Mouse (Mus musculus): ENCODE data around the gene Galt. TPM values are rescaled to one million over a fixed set of nuclear protein-coding genes. Genes with fewer than 3 reads are reported as not detected.

Gene Galt
- polyA plus RNA-seq, 1 experiment from 2014 or later: 18.4 TPM

DNA sequence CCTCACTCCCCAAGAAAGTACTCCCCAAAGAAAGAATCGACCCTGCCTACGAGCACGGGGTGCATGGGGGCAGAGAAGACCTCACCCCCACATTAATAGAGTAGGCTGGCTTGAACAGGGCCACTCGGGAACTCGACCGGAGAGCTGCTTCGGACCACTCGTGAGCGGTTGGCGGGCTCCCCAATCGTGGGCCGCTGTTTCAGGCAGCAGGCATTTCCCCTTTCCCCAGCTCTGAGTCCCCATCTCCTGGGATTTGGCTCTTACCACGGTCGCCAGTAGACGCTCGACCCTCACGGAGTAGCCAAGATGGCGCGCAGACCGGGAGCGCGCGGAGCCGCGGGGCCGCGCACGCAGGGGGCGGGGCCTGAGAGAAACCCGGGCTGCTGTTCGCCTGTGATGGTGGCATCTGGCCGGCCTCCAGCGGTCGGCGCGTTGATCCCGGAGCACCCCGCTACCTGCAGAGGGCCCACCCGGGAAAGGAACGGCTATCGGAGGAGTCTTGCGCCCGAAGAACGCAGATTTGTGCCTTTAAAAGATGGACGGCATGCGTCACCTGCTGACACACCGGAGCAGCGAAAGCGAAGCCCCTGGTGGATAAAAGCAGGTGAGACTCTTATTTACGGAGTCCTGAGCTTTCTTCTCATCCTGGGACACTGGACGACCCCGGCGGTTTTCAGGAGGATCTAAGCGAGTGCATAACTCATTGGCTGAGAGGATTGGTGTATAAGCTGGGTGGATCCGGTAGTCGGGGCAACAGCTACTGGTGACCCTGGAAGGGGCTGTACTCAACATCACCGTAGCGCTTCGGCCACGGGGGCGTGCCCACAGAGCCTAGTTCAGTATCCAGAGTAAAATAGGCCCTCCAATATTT lies 41.6 kb upstream of the Galt start, which contains the start of gene Rpp25l:
Gene Rpp25l, minus strand, starts transcription at position 338 of the 871 bp plus-strand sequence.
- Histone ChIP-seq H3K4me2 (ENCODE audit: low read depth, low read length, severe bottlenecking) (peak within 1 kb of the TSS; percentile 90), H3K9me3 (ENCODE audit: control insufficient read depth, low read length) (no peaks in the 10 kb centered on the region), H3K27me3 (ENCODE audit: control insufficient read depth, insufficient read depth, low read length) (no peaks in the 10 kb centered on the region), H3K4me3 (ENCODE audit: low read depth, low read length) (peak within 1 kb of the TSS; percentile 80), H3K27ac (ENCODE audit: low read depth, low read length) (0 out of 2 replicates have a peak within 1 kb of the TSS, but pooled peaks have one; percentile 8), H3K9ac (ENCODE audit: low read length) (peak within 1 kb of the TSS; percentile 90), H3K36me3 (ENCODE audit: control insufficient read depth, insufficient read depth, low read length) (peaks cover 3% of the 10 kb centered on the region; the same call in 1 of the 2 replicates), H3K4me1 (replicated peaks; ENCODE audit: control insufficient read depth, insufficient read depth, low read length) (peaks cover 13% of the 10 kb centered on the region)
- WGBS: under 1% methylated on average over 61 of the region's 61 CpGs
- DNase-seq (ENCODE audit: low spot score): peak; percentile 93
- ATAC-seq (replicated peaks; ENCODE audit: low FRiP score): peak; percentile 75

DNA sequence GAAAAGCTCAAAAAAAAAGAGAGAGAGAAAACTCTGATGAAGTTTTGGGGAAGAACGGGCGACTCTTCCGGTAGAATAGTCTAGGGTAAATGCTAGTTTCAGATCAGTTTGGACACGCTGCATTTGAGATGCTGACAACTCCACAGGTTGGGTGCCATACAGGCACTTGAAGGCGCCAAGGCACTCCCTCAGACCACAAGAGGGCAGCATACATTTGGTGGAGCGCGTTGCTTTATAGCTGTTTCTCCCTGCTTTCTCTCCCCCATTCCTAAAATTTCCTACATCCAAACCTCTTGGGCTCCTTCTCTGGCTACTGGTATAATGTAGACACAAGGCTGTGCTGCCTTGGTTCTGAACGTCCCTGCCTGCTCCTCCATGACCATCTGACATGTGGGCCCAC lies 40.8 kb upstream of the Galt start:
- peak; percentile 74 for DNase-seq (ENCODE audit: low spot score)
- no peaks in the 10 kb centered on the region for H3K9me3 ChIP-seq (ENCODE audit: control insufficient read depth, low read length)
- no peak overlapping the region for H3K27ac ChIP-seq (ENCODE audit: low read depth, low read length)
- H3K36me3 ChIP-seq (ENCODE audit: control insufficient read depth, insufficient read depth, low read length): peaks cover 4% of the 10 kb centered on the region; the same call in 1 of the 2 replicates
- no peak overlapping the region for H3K9ac ChIP-seq (ENCODE audit: low read length)
- no peak overlapping the region; the same call in 1 of the 2 replicates for H3K4me2 ChIP-seq (ENCODE audit: low read depth, low read length, severe bottlenecking)
- 16% methylated on average over 8 of the region's 8 CpGs for WGBS
- 0 out of 2 replicates have a peak overlapping the region, but pooled peaks have one; percentile 80 for H3K4me3 ChIP-seq (ENCODE audit: low read depth, low read length)
- no peaks in the 10 kb centered on the region for H3K27me3 ChIP-seq (ENCODE audit: control insufficient read depth, insufficient read depth, low read length)
- no peak; the same call in 1 of the 2 replicates for ATAC-seq (replicated peaks; ENCODE audit: low FRiP score)
- peaks cover 13% of the 10 kb centered on the region for H3K4me1 ChIP-seq (replicated peaks; ENCODE audit: control insufficient read depth, insufficient read depth, low read length)

DNA sequence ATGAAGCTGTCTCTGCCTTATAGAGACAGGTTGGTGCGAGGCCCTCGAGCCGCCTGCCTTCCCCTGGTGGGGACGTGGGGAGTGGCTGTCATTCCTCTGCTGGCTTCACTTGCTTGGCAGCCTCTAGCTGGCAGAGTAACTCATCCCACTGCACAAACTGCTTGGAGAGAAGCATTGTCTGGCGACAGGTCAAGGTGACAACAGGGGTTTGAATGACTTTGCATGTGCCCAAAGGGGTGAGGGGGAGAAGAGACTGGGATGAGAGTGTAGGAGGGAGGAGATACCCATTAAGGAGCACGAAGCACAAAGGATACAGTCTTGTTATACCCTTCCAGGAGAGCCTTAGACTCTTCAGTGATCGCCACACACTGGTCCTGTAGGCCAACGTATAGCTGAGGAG lies 39.9 kb upstream of the Galt start:
- Histone ChIP-seq H3K9ac (ENCODE audit: low read length) (no peak overlapping the region), H3K27me3 (ENCODE audit: control insufficient read depth, insufficient read depth, low read length) (no peaks in the 10 kb centered on the region), H3K36me3 (ENCODE audit: control insufficient read depth, insufficient read depth, low read length) (peaks cover 4% of the 10 kb centered on the region; the same call in 1 of the 2 replicates), H3K4me2 (ENCODE audit: low read depth, low read length, severe bottlenecking) (no peak overlapping the region), H3K4me3 (ENCODE audit: low read depth, low read length) (no peak overlapping the region), H3K27ac (ENCODE audit: low read depth, low read length) (no peak overlapping the region), H3K4me1 (replicated peaks; ENCODE audit: control insufficient read depth, insufficient read depth, low read length) (peaks cover 13% of the 10 kb centered on the region), H3K9me3 (ENCODE audit: control insufficient read depth, low read length) (no peaks in the 10 kb centered on the region)
- DNase-seq (ENCODE audit: low spot score) (no peak), ATAC-seq (replicated peaks; ENCODE audit: low FRiP score) (no peak)
- WGBS: 83% methylated on average over 8 of the region's 8 CpGs

DNA sequence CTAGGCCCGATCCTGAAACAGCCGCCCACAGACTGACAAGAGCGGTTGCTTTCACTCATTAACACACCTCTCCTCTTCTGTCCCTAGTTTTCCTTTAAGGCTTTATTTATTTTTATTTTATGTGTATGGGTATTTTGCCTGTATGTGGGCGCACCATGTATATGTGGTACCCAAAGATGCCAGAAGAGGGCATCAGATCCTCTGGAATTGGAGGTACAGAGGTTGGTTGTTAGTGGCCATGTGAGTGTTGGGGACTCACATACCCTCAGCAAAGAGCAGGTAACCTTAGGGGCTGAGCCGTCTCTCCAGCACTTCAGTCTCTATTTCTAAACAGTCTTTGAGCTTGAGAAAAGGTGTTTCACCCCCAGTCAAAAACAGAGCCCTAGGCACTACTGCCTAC lies 39.4 kb upstream of the Galt start:
- ATAC-seq (replicated peaks; ENCODE audit: low FRiP score) (no peak), DNase-seq (ENCODE audit: low spot score) (no peak)
- H3K4me1 ChIP-seq (replicated peaks; ENCODE audit: control insufficient read depth, insufficient read depth, low read length): peaks cover 13% of the 10 kb centered on the region
- WGBS: 86% methylated on average over 5 of the region's 5 CpGs
- H3K27me3 ChIP-seq (ENCODE audit: control insufficient read depth, insufficient read depth, low read length): no peaks in the 10 kb centered on the region
- H3K9me3 ChIP-seq (ENCODE audit: control insufficient read depth, low read length): no peaks in the 10 kb centered on the region
- H3K4me2 ChIP-seq (ENCODE audit: low read depth, low read length, severe bottlenecking): no peak overlapping the region
- H3K4me3 ChIP-seq (ENCODE audit: low read depth, low read length): no peak overlapping the region
- no peak overlapping the region for H3K9ac ChIP-seq (ENCODE audit: low read length)
- peaks cover 4% of the 10 kb centered on the region; the same call in 1 of the 2 replicates for H3K36me3 ChIP-seq (ENCODE audit: control insufficient read depth, insufficient read depth, low read length)
- no peak overlapping the region for H3K27ac ChIP-seq (ENCODE audit: low read depth, low read length)

DNA sequence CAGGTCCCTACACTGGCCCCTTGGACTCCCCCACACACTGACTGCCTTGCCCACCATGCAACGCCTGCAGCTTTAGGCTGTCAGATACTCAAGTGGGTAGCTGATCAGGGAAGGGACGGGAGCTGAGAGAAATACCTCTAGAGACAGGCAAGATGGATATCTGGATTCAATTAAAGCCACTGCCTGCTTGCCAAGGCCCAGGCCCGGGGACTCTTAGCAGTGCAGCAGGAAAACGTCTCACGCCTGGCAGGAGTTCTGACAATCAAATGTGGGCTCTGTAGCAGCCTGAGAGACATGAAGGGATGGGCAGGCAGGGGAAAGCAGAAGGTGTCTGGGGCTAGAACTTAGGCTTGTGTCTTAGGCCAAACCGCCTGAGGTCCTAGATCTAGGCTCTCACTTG lies 38.2 kb upstream of the Galt start:
- Histone ChIP-seq H3K4me2 (ENCODE audit: low read depth, low read length, severe bottlenecking) (no peak overlapping the region), H3K4me3 (ENCODE audit: low read depth, low read length) (no peak overlapping the region)
- no peak for DNase-seq (ENCODE audit: low spot score)

DNA sequence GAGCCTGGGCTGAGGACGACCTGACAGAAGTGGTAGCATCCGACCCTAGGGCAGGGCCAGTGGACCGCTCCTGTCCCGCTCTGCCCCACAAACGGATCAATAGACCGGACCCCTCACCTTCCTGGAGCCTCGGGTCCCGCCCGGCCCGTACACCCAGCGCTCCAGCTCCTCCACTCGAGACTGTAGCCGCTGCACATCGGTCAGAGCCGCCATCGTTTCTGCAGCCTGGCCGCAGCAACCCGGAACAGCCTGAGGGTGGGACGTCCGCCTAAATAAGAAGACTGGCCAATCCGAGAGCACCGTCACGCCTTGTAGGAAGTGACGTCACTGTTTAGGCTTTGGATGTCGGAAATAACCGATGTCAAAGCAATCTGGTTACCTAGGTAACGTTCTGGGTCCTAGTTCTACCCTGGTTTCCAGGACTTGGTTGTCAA lies 32.1 kb upstream of the Galt start, which contains the start of gene Dctn3:
Gene Dctn3, minus strand, starts transcription at position 253 of the 434 bp plus-strand sequence.
- peak; percentile 91 for ATAC-seq (replicated peaks; ENCODE audit: low FRiP score)
- 1% methylated on average over 27 of the region's 27 CpGs for WGBS

More for the DNA sequence above, 38.2 kb upstream of the Galt start:
- Histone ChIP-seq H3K27me3 (ENCODE audit: control insufficient read depth, insufficient read depth, low read length) (no peaks in the 10 kb centered on the region), H3K4me1 (replicated peaks; ENCODE audit: control insufficient read depth, insufficient read depth, low read length) (peaks cover 12% of the 10 kb centered on the region), H3K9me3 (ENCODE audit: control insufficient read depth, low read length) (no peaks in the 10 kb centered on the region), H3K9ac (ENCODE audit: low read length) (no peak overlapping the region), H3K36me3 (ENCODE audit: control insufficient read depth, insufficient read depth, low read length) (peaks cover 4% of the 10 kb centered on the region; the same call in 1 of the 2 replicates), H3K27ac (ENCODE audit: low read depth, low read length) (no peak overlapping the region)
- WGBS: 80% methylated on average over 6 of the region's 6 CpGs
- no peak for ATAC-seq (replicated peaks; ENCODE audit: low FRiP score)

DNA sequence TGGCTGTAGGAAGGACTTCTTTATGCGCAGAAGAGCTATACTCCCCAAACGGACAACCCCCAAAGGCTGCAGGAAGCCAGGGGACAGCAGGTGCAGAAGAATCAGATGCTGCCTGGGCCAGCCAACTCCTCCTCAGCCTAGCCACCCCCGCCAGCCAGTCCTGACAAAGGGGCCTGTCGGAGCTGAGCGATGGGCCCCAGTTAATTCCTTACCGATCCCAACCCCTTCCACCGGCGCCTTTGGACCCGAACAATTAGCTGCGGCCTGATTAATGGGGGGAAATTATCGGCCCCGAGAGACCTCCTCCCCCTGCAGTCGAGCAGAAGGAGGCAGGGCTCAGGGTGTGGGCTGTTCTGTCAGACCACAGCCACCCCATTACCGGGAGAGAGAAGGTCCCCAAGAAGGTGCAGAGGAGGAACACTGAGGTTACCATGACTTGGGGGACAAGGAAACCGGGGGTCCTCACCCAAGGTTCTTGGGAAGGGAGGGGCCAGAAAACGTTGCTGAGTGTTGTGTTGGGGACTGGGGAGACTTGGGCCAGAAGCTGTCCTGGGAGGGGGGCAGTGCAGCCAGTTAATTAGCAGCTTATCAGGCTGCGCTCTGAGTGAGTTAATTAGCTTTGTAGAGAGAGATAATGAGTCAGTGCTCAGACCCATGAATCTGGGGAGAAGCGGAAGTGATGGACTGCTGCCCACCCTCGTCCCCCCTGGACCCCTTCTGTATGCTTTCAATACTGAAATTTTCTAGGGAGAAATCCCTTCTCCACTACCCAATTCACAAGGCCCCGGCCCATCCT lies 28.0 kb upstream of the Galt start:
- H3K27me3 ChIP-seq (ENCODE audit: control insufficient read depth, insufficient read depth, low read length): peaks cover 60% of the 10 kb centered on the region
- peak overlapping the region; percentile 40 for H3K4me2 ChIP-seq (ENCODE audit: low read depth, low read length, severe bottlenecking)
- 6% methylated on average over 20 of the region's 20 CpGs for WGBS
- DNase-seq (ENCODE audit: low spot score): peak; percentile 82
- H3K9ac ChIP-seq (ENCODE audit: low read length): peak overlapping the region; percentile 39; the same call in 1 of the 2 replicates
- no peaks in the 10 kb centered on the region for H3K36me3 ChIP-seq (ENCODE audit: control insufficient read depth, insufficient read depth, low read length)
- ATAC-seq (replicated peaks; ENCODE audit: low FRiP score): peak; percentile 36; the same call in 1 of the 2 replicates
- H3K4me1 ChIP-seq (replicated peaks; ENCODE audit: control insufficient read depth, insufficient read depth, low read length): peaks cover 33% of the 10 kb centered on the region
- peak overlapping the region; percentile 5; the same call in 1 of the 2 replicates for H3K4me3 ChIP-seq (ENCODE audit: low read depth, low read length)
- H3K27ac ChIP-seq (ENCODE audit: low read depth, low read length): peak overlapping the region; percentile 72
- no peaks in the 10 kb centered on the region for H3K9me3 ChIP-seq (ENCODE audit: control insufficient read depth, low read length)

More for the DNA sequence above, 32.1 kb upstream of the Galt start, which contains the start of gene Dctn3:
- H3K9ac ChIP-seq (ENCODE audit: low read length): peak within 1 kb of the TSS; percentile 89
- H3K27me3 ChIP-seq (ENCODE audit: control insufficient read depth, insufficient read depth, low read length): peaks cover 25% of the 10 kb centered on the region
- no peak within 1 kb of the TSS for H3K27ac ChIP-seq (ENCODE audit: low read depth, low read length)
- H3K4me3 ChIP-seq (ENCODE audit: low read depth, low read length): peak within 1 kb of the TSS; percentile 81
- H3K4me1 ChIP-seq (replicated peaks; ENCODE audit: control insufficient read depth, insufficient read depth, low read length): peaks cover 22% of the 10 kb centered on the region
- DNase-seq (ENCODE audit: low spot score): peak; percentile 91
- H3K36me3 ChIP-seq (ENCODE audit: control insufficient read depth, insufficient read depth, low read length): peaks cover 4% of the 10 kb centered on the region; the same call in 1 of the 2 replicates
- H3K4me2 ChIP-seq (ENCODE audit: low read depth, low read length, severe bottlenecking): peak within 1 kb of the TSS; percentile 89
- H3K9me3 ChIP-seq (ENCODE audit: control insufficient read depth, low read length): no peaks in the 10 kb centered on the region
